Mouse (Mus musculus) thymus, adult 2 months (tissue): Measurements from ENCODE around the gene Add1.

Experiments
- CTCF ChIP-seq: fragments of 200-500 bp; IDR thresholded peaks from 2 replicates; pipeline ENCODE4 v1.5.1; 2012; ENCODE audit warnings: mild to moderate bottlenecking, control low read depth, low read length, moderate library complexity, borderline replicate concordance; ENCODE audit not compliant: control insufficient read depth, poor library complexity, insufficient read depth; ENCODE audit errors: extremely low read depth
- POLR2A ChIP-seq: fragments of 200-500 bp; IDR thresholded peaks from 2 replicates; pipeline ENCODE4 v1.6.1; 2012; ENCODE audit warnings: mild to moderate bottlenecking, low read length, control low read depth, moderate library complexity; ENCODE audit not compliant: control insufficient read depth, poor library complexity, insufficient read depth; ENCODE audit errors: extremely low read depth

GRCm38 (mm10) chr5:34571551-34571950, 1.9 kb upstream of the Add1 start:
- no peak for TF ChIP-seq CTCF
- TF ChIP-seq POLR2A = no peak
